11 mouse cellular contexts compared by ENCODE assay signal in genomic region chr1:86416321-86416720, GRCm38 (mm10). TPM values are rescaled to one million over a fixed set of nuclear protein-coding genes. Genes with fewer than 3 reads are reported as not detected.
A peak's percentile ranks its signal among the peaks of the same experiment; 100 is the strongest.
DNase-seq lines count a peak whose midpoint lies in the region; ATAC-seq and TF ChIP-seq lines count a peak whose summit lies in the region.
"Had no signal": no experiment of that assay in that cellular context is flagged by ENCODE, and none has a peak within 500 bp of the region (broad histone marks: within the 10 kb centered on the region; RNA-seq: fewer than 3 reads in every experiment).

No protein-coding gene starts in this region.

- peak; percentile 77; the same call in 1 of the 2 replicates for TF ChIP-seq CTCF in brain, embryonic 14.5 days (IDR thresholded peaks at IDR 0.05; ENCODE audit: borderline replicate concordance, extremely low read depth, insufficient read depth, insufficient read length)

- no peak for TF ChIP-seq POLR2A in brain, embryonic 14.5 days (IDR thresholded peaks at IDR 0.05; ENCODE audit: borderline replicate concordance, extremely low read depth, insufficient read depth, insufficient read length, poor library complexity, severe bottlenecking)

- peaks cover 4% of the 10 kb centered on the region; the same call in 1 of the 2 replicates for H3K4me1 ChIP-seq in neural tube, embryonic 11.5 days (ENCODE audit: control insufficient read depth, insufficient read depth, low read length)

- no peak for ATAC-seq in neural tube, embryonic 11.5 days (ENCODE audit: insufficient read depth, low FRiP score, low TSS enrichment)

- no peaks in the 10 kb centered on the region for H3K9me3 ChIP-seq in neural tube, embryonic 11.5 days (ENCODE audit: control insufficient read depth, low read length)
- H3K9me3 ChIP-seq: limb, embryonic 15.5 days had no signal

- intact Hi-C loops in gastrocnemius, postnatal 14 days (cut with DNase I; ENCODE audit: low total_unique reads), result no loop called here

- H3K36me3 ChIP-seq in neural tube, embryonic 11.5 days (ENCODE audit: control insufficient read depth, insufficient read depth, low read length), result no peaks in the 10 kb centered on the region
- H3K36me3 ChIP-seq: limb, embryonic 15.5 days had no signal

- H3K9ac ChIP-seq in neural tube, embryonic 11.5 days (ENCODE audit: low read length), result no peak overlapping the region
- H3K9ac ChIP-seq: limb, embryonic 15.5 days had no signal

- no peaks in the 10 kb centered on the region for H3K27me3 ChIP-seq in neural tube, embryonic 11.5 days (ENCODE audit: control insufficient read depth, insufficient read depth, low read length)
- H3K27me3 ChIP-seq: limb, embryonic 15.5 days had no signal

- no peak overlapping the region for H3K4me2 ChIP-seq in neural tube, embryonic 11.5 days (ENCODE audit: low read depth)
- H3K4me2 ChIP-seq: limb, embryonic 15.5 days had no signal

- whole genome bisulfite sequencing in neural tube, embryonic 11.5 days, result 66% methylated on average over 6 of the region's 6 CpGs

- H3K27ac ChIP-seq in neural tube, embryonic 11.5 days (ENCODE audit: low read depth, low read length), result no peak overlapping the region
- H3K27ac ChIP-seq: limb, embryonic 15.5 days had no signal

- H3K4me3 ChIP-seq in neural tube, embryonic 11.5 days (ENCODE audit: low read depth, low read length), result no peak overlapping the region
- H3K4me3 ChIP-seq: limb, embryonic 15.5 days had no signal

- peak; percentile 19 for DNase-seq in gastrocnemius, postnatal 14 days
- no peak for DNase-seq in gastrocnemius, postnatal 10 days
- peak; percentile 40 for DNase-seq in neural tube, embryonic 11.5 days (ENCODE audit: low spot score)
- DNase-seq in neural tube, embryonic 10.5 days (ENCODE audit: extremely low spot score, low spot score), result no peak
- DNase-seq in brain, embryonic 14.5 days (ENCODE audit: low read depth), result peak; percentile 58
- DNase-seq in retina, embryonic 14.5 days (ENCODE audit: low spot score), result peak; percentile 68
- no peak for DNase-seq in gastrocnemius, postnatal 25 days
- DNase-seq in adrenal gland, postnatal 10 days, result no peak
- DNase-seq: right cerebral cortex, postnatal 25 days had no signal

RNA-seq across cellular contexts. Expression of gene Nmur1, which starts 9.7 kb away (rescaled TPM):
- not detected for total RNA-seq in gastrocnemius, postnatal 14 days (2021)
- not detected for total RNA-seq in gastrocnemius, postnatal 10 days (2021)
- polyA plus RNA-seq in neural tube, embryonic 11.5 days (2014; fragmentation: Nextera tagmentation; extraction: Ambion mirVana), result 0.35 TPM in 1 of 2 replicates, not detected in the other
- 0.09 and 0.11 TPM in 2 replicates for polyA plus RNA-seq in brain, embryonic 14.5 days (2012; rRNA removed)
- total RNA-seq in gastrocnemius, postnatal 25 days (2021), result not detected
- not detected for total RNA-seq in adrenal gland, postnatal 10 days (2021)
- total RNA-seq: heart, postnatal 10 days had no signal
- polyA plus RNA-seq: limb, embryonic 15.5 days had no signal

RNA-seq across cellular contexts. Expression of gene Tex44, which starts 9.8 kb away (rescaled TPM):
- not detected for total RNA-seq in gastrocnemius, postnatal 14 days (2021)
- total RNA-seq in gastrocnemius, postnatal 10 days (2021), result not detected
- polyA plus RNA-seq in neural tube, embryonic 11.5 days (2014; fragmentation: Nextera tagmentation; extraction: Ambion mirVana), result not detected in 2 replicates
- not detected in 2 replicates for polyA plus RNA-seq in brain, embryonic 14.5 days (2012; rRNA removed)
- not detected for total RNA-seq in gastrocnemius, postnatal 25 days (2021)
- total RNA-seq in adrenal gland, postnatal 10 days (2021), result not detected
- total RNA-seq: heart, postnatal 10 days had no signal
- polyA plus RNA-seq: limb, embryonic 15.5 days had no signal

RNA-seq across cellular contexts. Expression of gene Ncl, which starts 57.1 kb away (rescaled TPM):
- 100 to 1,000 TPM; 107 to 120 TPM for total RNA-seq in gastrocnemius, postnatal 14 days (2021)
- 100 to 1,000 TPM; 143 to 165 TPM for total RNA-seq in gastrocnemius, postnatal 10 days (2021)
- 368 and 376 TPM in 2 replicates for polyA plus RNA-seq in neural tube, embryonic 11.5 days (2014; fragmentation: Nextera tagmentation; extraction: Ambion mirVana)
- polyA plus RNA-seq in brain, embryonic 14.5 days (2012; rRNA removed), result 42.5 and 135 TPM in 2 replicates
- total RNA-seq in gastrocnemius, postnatal 25 days (2021), result 10 to 100 TPM; 84.0 to 88.2 TPM
- total RNA-seq in adrenal gland, postnatal 10 days (2021), result 100 to 1,000 TPM; 242 to 251 TPM

Comparison
In these comparisons a context has a peak if more than half of its experiments do, and no peak if none do; other contexts are left out.
1. DNase-seq: peak in gastrocnemius, postnatal 14 days (single experiment), neural tube, embryonic 11.5 days (single experiment), brain, embryonic 14.5 days (single experiment) and retina, embryonic 14.5 days (single experiment); none in gastrocnemius, postnatal 10 days (single experiment), neural tube, embryonic 10.5 days (single experiment), gastrocnemius, postnatal 25 days (single experiment) and adrenal gland, postnatal 10 days (single experiment).